Mouse (Mus musculus) brain, embryonic 14.5 days (tissue): ENCODE measurements around the gene Slc26a11. TPM values are rescaled to one million over a fixed set of nuclear protein-coding genes. Genes with fewer than 3 reads are reported as not detected.
A peak's percentile ranks its signal among the peaks of the same experiment; 100 is the strongest.

ENCODE experiments used
- DNase-seq: peaks from one replicate; pipeline ENCODE4 v3.0.0-alpha.2; 2011; ENCODE audit warnings: low read depth
- CTCF ChIP-seq: fragments of 200-500 bp; IDR thresholded peaks from 2 replicates; pipeline ENCODE4 v1.5.1; 2012; ENCODE audit warnings: inconsistent platforms, mild to moderate bottlenecking, moderate library complexity, borderline replicate concordance; ENCODE audit not compliant: insufficient read depth, insufficient read length; ENCODE audit errors: extremely low read depth
- POLR2A ChIP-seq: fragments of 200-500 bp; IDR thresholded peaks from 2 replicates; pipeline ENCODE4 v1.6.1; 2012; ENCODE audit warnings: mild to moderate bottlenecking, inconsistent platforms, borderline replicate concordance; ENCODE audit not compliant: poor library complexity, insufficient read depth, insufficient read length, severe bottlenecking; ENCODE audit errors: extremely low read depth
- polyA plus RNA-seq: library from polyadenylated mRNA; depleted of rRNA; stranded (reverse); fragments of >200 nt; gene quantifications from 2 replicates; pipeline ENCODE4 v1.2.3, GENCODE M21; 2012

Slc26a11 gene
- polyA plus RNA-seq, 1 experiment: 10.0 TPM

- TF ChIP-seq CTCF (no peak), POLR2A (no peak)
- peak; percentile 5 for DNase-seq
Observed at GRCm38 (mm10) chr11:119338271-119339059, 16.9 kb upstream of the Slc26a11 start.

- no peak for TF ChIP-seq POLR2A
- TF ChIP-seq CTCF: no peak
- no peak for DNase-seq
Observed at GRCm38 (mm10) chr11:119339179-119339578, 16.2 kb upstream of the Slc26a11 start.

GRCm38 (mm10) chr11:119339637-119340036, 15.7 kb upstream of the Slc26a11 start:
- TF ChIP-seq CTCF (peak; percentile 78; the same call in 1 of the 2 replicates), POLR2A (no peak)
- peak; percentile 93 for DNase-seq

GRCm38 (mm10) chr11:119344178-119344577, 11.2 kb upstream of the Slc26a11 start:
- no peak for TF ChIP-seq POLR2A
- no peak for DNase-seq

- DNase-seq: no peak
- TF ChIP-seq CTCF: no peak
- TF ChIP-seq POLR2A: no peak
Observed at GRCm38 (mm10) chr11:119344865-119345264, 10.5 kb upstream of the Slc26a11 start.

- no peak for TF ChIP-seq CTCF
- DNase-seq: no peak
Observed at GRCm38 (mm10) chr11:119347125-119347524, 8.2 kb upstream of the Slc26a11 start.

- no peak for TF ChIP-seq CTCF
- no peak for TF ChIP-seq POLR2A
- DNase-seq: no peak
Observed at GRCm38 (mm10) chr11:119352113-119352512, 3.2 kb upstream of the Slc26a11 start.

GRCm38 (mm10) chr11:119353946-119354345, 1.4 kb upstream of the Slc26a11 start:
- TF ChIP-seq POLR2A (no peak), CTCF (no peak)
- no peak for DNase-seq

GRCm38 (mm10) chr11:119354798-119355442, 437 bp upstream of the Slc26a11 start:
- DNase-seq: peak; percentile 9
- TF ChIP-seq POLR2A: no peak
- TF ChIP-seq CTCF: no peak

GRCm38 (mm10) chr11:119359089-119359488, 3.7 kb downstream of the Slc26a11 start:
- TF ChIP-seq POLR2A: no peak
- TF ChIP-seq CTCF: no peak

GRCm38 (mm10) chr11:119362769-119363533, 7.6 kb downstream of the Slc26a11 start:
- peak; percentile 51 for DNase-seq
- no peak for TF ChIP-seq POLR2A
- no peak for TF ChIP-seq CTCF

More at GRCm38 (mm10) chr11:119359089-119359488, 3.7 kb downstream of the Slc26a11 start:
- no peak for DNase-seq
